Mouse (Mus musculus) forelimb bud, embryonic 11.5 days (tissue): ENCODE measurements around the gene Procr.
A peak's percentile ranks its signal among the peaks of the same experiment; 100 is the strongest.

ENCODE experiments used
- DNase-seq: peaks from one replicate; pipeline ENCODE4 v3.0.0-alpha.2; 2012; ENCODE audit warnings: low read depth, low spot score

The Procr gene

GRCm38 (mm10) chr2:155755746-155756145 is 4.8 kb downstream of the Procr start:
- peak; percentile 41 for DNase-seq

- DNase-seq, result no peak
Measured at GRCm38 (mm10) chr2:155756855-155757566, 6.1 kb downstream of the Procr start.

- peak; percentile 78 for DNase-seq
Measured at GRCm38 (mm10) chr2:155764679-155765418, 13.9 kb downstream of the Procr start.

GRCm38 (mm10) chr2:155773664-155774063 is 22.7 kb downstream of the Procr start:
- no peak for DNase-seq

- DNase-seq, result no peak
Measured at GRCm38 (mm10) chr2:155774261-155774926, 23.5 kb downstream of the Procr start.

- no peak for DNase-seq
Measured at GRCm38 (mm10) chr2:155774927-155775684, 24.2 kb downstream of the Procr start, which contains the start of gene Mmp24. TSS of gene Mmp24 (plus strand) at chr2:155775342.

- DNase-seq, result peak; percentile 53
Measured at GRCm38 (mm10) chr2:155775685-155776263, 24.9 kb downstream of the Procr start.

GRCm38 (mm10) chr2:155776824-155777687 is 26.1 kb downstream of the Procr start:
- DNase-seq, result no peak

GRCm38 (mm10) chr2:155777688-155777985 is 26.7 kb downstream of the Procr start:
- DNase-seq, result no peak

- DNase-seq, result no peak
Measured at GRCm38 (mm10) chr2:155778004-155778403, 27.1 kb downstream of the Procr start.

- no peak for DNase-seq
Measured at GRCm38 (mm10) chr2:155779066-155779465, 28.1 kb downstream of the Procr start.

- DNase-seq, result no peak
Measured at GRCm38 (mm10) chr2:155779506-155779905, 28.6 kb downstream of the Procr start.

GRCm38 (mm10) chr2:155784534-155784933 is 33.6 kb downstream of the Procr start:
- DNase-seq, result no peak

GRCm38 (mm10) chr2:155786905-155787304 is 36.0 kb downstream of the Procr start:
- no peak for DNase-seq

GRCm38 (mm10) chr2:155787949-155788931 is 37.3 kb downstream of the Procr start:
- DNase-seq, result no peak

- DNase-seq, result no peak
Measured at GRCm38 (mm10) chr2:155792899-155793298, 42.0 kb downstream of the Procr start.

- no peak for DNase-seq
Measured at GRCm38 (mm10) chr2:155794674-155795445, 43.9 kb downstream of the Procr start.

GRCm38 (mm10) chr2:155798613-155799012 is 47.7 kb downstream of the Procr start:
- no peak for DNase-seq

GRCm38 (mm10) chr2:155802761-155803160 is 51.8 kb downstream of the Procr start:
- no peak for DNase-seq
